Mouse (Mus musculus): ENCODE measurements around the gene Spsb4.

GRCm38 (mm10) chr9:96961986-96962701 is 56.5 kb downstream of the Spsb4 start:
- TF ChIP-seq CTCF (IDR thresholded peaks at IDR 0.05; ENCODE audit: low read depth, low read length) (no peak), POLR2A (IDR thresholded peaks at IDR 0.05; ENCODE audit: extremely low read depth, insufficient read depth, low read length) (no peak)
